Mouse (Mus musculus) neural tube, embryonic 15.5 days (tissue): ENCODE data around the gene Hspa5. TPM values are rescaled to one million over a fixed set of nuclear protein-coding genes. Genes with fewer than 3 reads are reported as not detected.
"Not testable (repeated sequence)": the region's sequence is repeated elsewhere in the genome, so short reads cannot be mapped to it uniquely, and the experiment has no call there.

Experiments used
- ATAC-seq: fragments of 200-750 bp; cut with Nextera tagmentation; 2 replicates; pipeline ENCODE4 v1.8.0; 2017; ENCODE audit warnings: mild to moderate bottlenecking, moderate TSS enrichment, moderate library complexity; ENCODE audit not compliant: low FRiP score
- H3K27ac ChIP-seq: fragments of 300-500 bp; sonication (generic); replicated peaks from 2 replicates; pipeline ENCODE4 v1.5.1; 2015; ENCODE audit warnings: mild to moderate bottlenecking, inconsistent platforms
- H3K27me3 ChIP-seq: fragments of 300-500 bp; sonication (generic); replicated peaks from 2 replicates; pipeline ENCODE4 v1.6.1; 2015; ENCODE audit warnings: inconsistent platforms
- H3K36me3 ChIP-seq: fragments of 300-500 bp; sonication (generic); 2 replicates; pipeline ENCODE4 v1.6.1; 2015; ENCODE audit warnings: inconsistent platforms
- H3K4me1 ChIP-seq: fragments of 300-500 bp; sonication (generic); 2 replicates; pipeline ENCODE4 v1.6.1; 2015; ENCODE audit warnings: inconsistent platforms
- H3K4me2 ChIP-seq: fragments of 300-500 bp; sonication (generic); 2 replicates; pipeline ENCODE4 v1.6.1; 2015; ENCODE audit warnings: inconsistent platforms, mild to moderate bottlenecking, moderate library complexity
- H3K4me3 ChIP-seq: fragments of 300-500 bp; sonication (generic); replicated peaks from 2 replicates; pipeline ENCODE4 v1.5.1; 2015; ENCODE audit warnings: mild to moderate bottlenecking, inconsistent platforms
- H3K9ac ChIP-seq: fragments of 300-500 bp; sonication (generic); replicated peaks from 2 replicates; pipeline ENCODE4 v1.6.1; 2015; ENCODE audit warnings: mild to moderate bottlenecking, inconsistent platforms
- H3K9me3 ChIP-seq: fragments of 300-500 bp; sonication (generic); replicated peaks from 2 replicates; pipeline ENCODE4 v1.6.1; 2016; ENCODE audit warnings: inconsistent platforms
- WGBS: fragments of 180-500 bp; shearing (Covaris S2); methylation state at CpG from one replicate; pipeline ENCODE4 v1.1.7; 2015; ENCODE audit warnings: mixed read lengths; 5-methylcytosine and 5-hydroxymethylcytosine counted together
- polyA plus RNA-seq: library from polyadenylated mRNA; unstranded; fragments of >200 nt; fragmentation: Nextera tagmentation; extraction: Ambion mirVana; gene quantifications from 2 replicates; pipeline ENCODE4 v1.2.1, GENCODE M21; 2015

Hspa5 gene
- polyA plus RNA-seq, 1 experiment from 2014 or later, result 475 TPM

DNA sequence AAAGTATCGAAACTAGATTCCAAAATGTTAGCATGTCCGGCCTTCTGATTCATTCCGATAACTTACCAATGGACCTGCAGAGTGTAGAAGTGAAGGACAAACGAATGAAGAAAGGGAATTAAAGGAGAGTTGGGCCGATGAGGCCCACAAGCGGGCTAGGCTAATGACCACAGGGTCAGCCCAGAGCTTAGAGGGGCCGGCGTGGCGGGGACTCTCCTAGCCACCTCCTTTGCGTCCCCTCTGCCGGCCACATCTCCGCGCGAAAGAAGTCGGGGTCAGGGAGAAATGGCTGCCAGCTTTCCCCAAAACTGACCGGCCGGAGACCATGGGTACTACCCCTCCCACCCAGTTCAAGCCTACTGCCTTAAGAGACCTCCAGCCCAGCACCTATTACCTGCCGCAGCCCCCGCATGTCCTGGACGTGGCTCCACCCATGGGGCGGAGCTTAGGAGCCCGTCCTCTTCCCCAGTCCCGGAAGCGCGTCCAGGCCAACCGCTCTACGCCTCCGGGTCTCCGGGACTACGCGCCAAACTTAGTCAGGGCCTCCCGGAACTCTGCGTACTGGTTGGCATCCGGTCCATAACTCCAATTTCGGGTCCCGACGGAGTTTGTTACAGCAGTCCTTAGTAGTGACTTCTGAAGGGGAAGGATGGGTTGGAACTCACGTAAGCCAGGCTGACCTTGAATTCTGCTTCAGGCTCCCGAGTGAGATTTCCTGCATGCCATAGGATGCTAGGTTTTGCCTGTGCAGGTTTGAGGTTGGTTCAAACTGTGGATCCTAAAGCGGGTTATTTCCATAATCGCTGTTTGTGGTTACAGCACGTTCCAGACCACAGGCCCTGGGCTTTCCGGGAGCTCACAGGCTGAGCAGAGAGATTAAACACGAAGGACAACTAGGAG lies 27.8 kb downstream of the Hspa5 start, which contains the start of gene Rabepk:
Gene Rabepk (minus strand): TSS at position 556 of the 900 bp plus-strand sequence.
- no peaks in the 10 kb centered on the region for H3K27me3 ChIP-seq
- peaks cover 31% of the 10 kb centered on the region for H3K4me1 ChIP-seq
- H3K9me3 ChIP-seq, result no peaks in the 10 kb centered on the region
- peak within 1 kb of the TSS; percentile 72 for H3K4me2 ChIP-seq
- H3K27ac ChIP-seq, result peak within 1 kb of the TSS; percentile 67
- WGBS, result 5% methylated on average over 44 of the region's 44 CpGs
- H3K9ac ChIP-seq, result peak within 1 kb of the TSS; percentile 52
- H3K4me3 ChIP-seq, result peak within 1 kb of the TSS; percentile 62
- peak; percentile 51 for ATAC-seq
- H3K36me3 ChIP-seq, result peaks cover 11% of the 10 kb centered on the region; the same call in 1 of the 2 replicates

DNA sequence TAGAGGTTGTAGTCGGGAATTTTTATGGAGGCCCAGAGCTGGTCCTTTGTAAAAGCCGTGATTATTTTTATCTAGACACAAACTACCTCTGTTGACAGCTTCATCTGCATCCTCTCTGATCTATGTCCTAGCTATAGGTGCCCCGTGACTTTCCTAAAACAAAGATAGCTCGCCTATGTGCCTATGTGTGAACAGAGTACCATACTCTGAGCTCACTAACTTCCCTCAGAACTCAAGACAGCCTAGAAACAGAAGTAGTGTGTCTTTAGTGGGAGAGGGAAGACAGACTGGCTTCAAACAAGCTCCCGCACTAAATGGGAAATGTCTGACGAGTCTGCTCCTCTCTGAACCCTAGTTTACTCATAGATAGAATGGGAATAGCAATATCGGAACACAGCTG lies 28.6 kb downstream of the Hspa5 start:
- H3K27ac ChIP-seq, result 0 out of 2 replicates have a peak overlapping the region, but pooled peaks have one; percentile 67
- WGBS, result 82% methylated on average over 7 of the region's 7 CpGs
- H3K27me3 ChIP-seq, result no peaks in the 10 kb centered on the region
- H3K9me3 ChIP-seq, result no peaks in the 10 kb centered on the region
- H3K36me3 ChIP-seq, result peaks cover 4% of the 10 kb centered on the region; the same call in 1 of the 2 replicates
- H3K4me3 ChIP-seq, result peak overlapping the region; percentile 62; the same call in 1 of the 2 replicates
- H3K9ac ChIP-seq, result no peak overlapping the region
- H3K4me2 ChIP-seq, result peak overlapping the region; percentile 72
- no peak for ATAC-seq
- H3K4me1 ChIP-seq, result peaks cover 35% of the 10 kb centered on the region

DNA sequence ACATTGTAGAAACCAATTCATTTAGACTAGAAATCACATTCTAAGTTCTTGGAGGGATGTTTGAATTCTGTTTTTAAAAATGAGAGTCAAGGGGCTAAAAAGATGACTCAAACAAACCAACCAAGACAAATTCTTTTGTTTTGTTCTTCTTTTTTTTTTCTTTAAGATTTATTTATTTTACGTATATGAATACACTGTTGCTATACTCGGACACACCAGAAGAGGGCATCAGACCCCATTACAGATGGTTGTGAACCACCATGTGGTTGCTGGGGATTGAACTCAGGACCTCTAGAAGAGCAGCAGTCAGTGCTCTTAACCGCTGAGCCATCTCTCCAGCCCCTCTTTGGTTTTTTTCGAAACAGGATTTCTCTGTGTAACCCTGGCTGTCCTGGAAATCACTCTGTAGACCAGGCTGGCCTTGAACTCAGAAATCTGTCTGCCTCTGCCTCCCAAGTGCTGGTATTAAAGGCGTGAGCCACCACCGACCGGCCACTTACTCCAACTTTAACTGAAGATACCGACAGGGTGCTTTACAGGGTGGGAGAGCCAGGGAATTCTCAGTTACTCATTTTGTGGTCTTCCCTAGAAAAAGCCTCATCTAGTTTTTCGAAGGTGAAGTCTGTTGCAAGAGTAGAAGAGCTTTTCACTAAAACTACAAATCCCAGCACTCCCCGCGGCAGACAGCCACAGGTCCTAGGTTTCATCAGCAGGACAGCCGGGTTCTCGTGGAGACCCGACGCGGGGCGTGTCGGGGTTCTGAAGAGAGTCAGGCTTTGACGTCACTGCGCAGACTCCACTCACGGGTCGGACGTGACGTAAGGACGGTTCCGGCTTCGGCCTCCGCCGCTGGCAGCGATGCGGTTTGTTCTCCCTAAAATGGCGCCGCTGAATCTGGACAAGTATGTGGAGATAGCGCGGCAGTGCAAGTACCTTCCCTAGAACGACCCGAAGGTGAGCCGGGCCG lies 30.0 kb downstream of the Hspa5 start:
- H3K36me3 ChIP-seq, result peaks cover 9% of the 10 kb centered on the region; the same call in 1 of the 2 replicates
- no peaks in the 10 kb centered on the region for H3K27me3 ChIP-seq
- H3K9me3 ChIP-seq, result no peaks in the 10 kb centered on the region
- H3K4me1 ChIP-seq, result peaks cover 39% of the 10 kb centered on the region
- 4% methylated on average over 39 of the region's 39 CpGs for WGBS
- peak overlapping the region; percentile 55 for H3K4me2 ChIP-seq
- peak overlapping the region; percentile 94 for H3K27ac ChIP-seq
- ATAC-seq, result peak; percentile 97
- peak overlapping the region; percentile 79 for H3K9ac ChIP-seq
- peak overlapping the region; percentile 70 for H3K4me3 ChIP-seq

DNA sequence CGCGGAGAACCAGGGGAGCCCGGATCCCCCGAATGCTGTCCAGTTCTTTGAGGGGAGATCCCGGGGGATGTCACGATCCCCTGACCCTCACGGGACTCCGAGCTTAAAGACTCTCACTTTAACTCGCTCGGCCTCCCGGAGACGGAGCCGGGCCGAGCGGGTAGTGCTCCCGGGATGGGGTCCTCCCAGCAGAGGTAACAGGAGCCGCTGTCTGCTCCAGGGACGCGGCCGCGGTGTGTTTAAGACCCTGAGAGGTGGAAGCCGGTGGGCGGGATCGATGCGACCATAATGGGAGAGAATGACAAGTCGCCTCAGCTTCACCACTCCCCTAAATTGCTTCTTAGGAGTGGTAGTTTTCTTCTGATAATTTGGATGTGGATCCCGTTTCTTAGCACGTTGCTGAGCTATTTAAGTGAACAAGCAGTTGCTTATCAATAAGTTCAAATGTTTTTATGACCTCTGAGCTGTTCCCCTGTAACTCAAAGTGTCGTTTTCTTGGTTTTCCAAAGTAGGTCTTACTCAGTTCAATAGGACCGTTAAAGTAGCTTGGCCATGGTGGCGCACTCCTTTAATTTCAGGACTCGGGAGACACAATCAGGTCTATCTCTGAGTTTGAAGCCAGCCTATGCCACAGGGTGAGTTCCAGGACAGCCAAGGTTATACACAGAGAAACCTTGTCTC lies 30.9 kb downstream of the Hspa5 start:
- peak; percentile 65 for ATAC-seq
- peak overlapping the region; percentile 79 for H3K9ac ChIP-seq
- 1% methylated on average over 29 of the region's 32 CpGs for WGBS

DNA sequence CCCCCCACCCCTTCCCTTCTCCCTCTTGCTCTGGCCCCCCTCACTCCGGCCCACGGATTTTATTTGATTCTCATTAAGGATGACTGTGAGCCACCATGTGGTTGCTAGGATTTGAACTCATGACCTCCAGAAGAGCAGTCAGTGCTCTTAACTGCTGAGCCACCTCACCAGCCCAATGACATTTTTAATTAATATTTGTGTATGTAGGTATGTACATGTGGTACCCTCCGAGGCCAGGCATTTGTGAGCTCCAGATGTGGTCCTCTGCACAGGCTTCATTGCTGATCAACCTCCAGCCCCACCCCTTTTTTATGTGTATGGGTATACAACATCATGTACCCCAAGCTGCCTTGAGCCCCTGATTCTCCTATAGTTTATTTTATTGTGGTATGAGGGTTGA lies 32.0 kb downstream of the Hspa5 start:
- no peak overlapping the region for H3K9ac ChIP-seq

More for the DNA sequence above, 30.9 kb downstream of the Hspa5 start:
- Histone ChIP-seq H3K4me2 (peak overlapping the region; percentile 55), H3K27ac (peak overlapping the region; percentile 94), H3K4me1 (peaks cover 39% of the 10 kb centered on the region), H3K36me3 (peaks cover 14% of the 10 kb centered on the region; the same call in 1 of the 2 replicates), H3K4me3 (peak overlapping the region; percentile 70)
- not testable (repeated sequence) for H3K27me3 ChIP-seq, H3K9me3 ChIP-seq

DNA sequence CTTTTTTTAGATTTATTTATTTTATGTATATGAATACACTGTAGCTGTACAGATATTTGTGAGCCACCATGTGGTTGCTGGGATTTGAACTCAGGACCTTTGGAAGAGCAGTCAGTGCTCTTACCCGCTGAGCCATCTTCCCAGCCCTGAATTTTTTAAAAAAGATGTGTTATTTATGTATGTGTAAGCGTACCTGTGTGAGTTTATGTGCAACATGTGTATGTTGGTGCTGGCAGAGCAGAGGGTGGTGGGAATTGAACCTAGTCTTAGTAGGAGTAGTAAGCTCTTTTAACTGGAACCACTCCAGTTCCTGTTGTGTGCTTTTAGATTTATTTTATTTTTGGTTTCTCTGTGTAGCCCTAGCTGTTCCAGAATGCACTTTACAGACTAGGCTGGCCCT lies 32.4 kb downstream of the Hspa5 start:
- peaks cover 33% of the 10 kb centered on the region for H3K4me1 ChIP-seq
- no peak overlapping the region for H3K9ac ChIP-seq
- H3K4me3 ChIP-seq, result no peak overlapping the region
- H3K27ac ChIP-seq, result no peak overlapping the region
- no peak for ATAC-seq
- peak overlapping the region; percentile 13; the same call in 1 of the 2 replicates for H3K4me2 ChIP-seq
- H3K27me3 ChIP-seq, result no peaks in the 10 kb centered on the region
- WGBS, result 92% methylated on average over 2 of the region's 2 CpGs
- H3K36me3 ChIP-seq, result peaks cover 17% of the 10 kb centered on the region; the same call in 1 of the 2 replicates
- H3K9me3 ChIP-seq, result no peaks in the 10 kb centered on the region

More for the DNA sequence above, 32.0 kb downstream of the Hspa5 start:
- Histone ChIP-seq H3K4me3 (peak overlapping the region; percentile 13; the same call in 1 of the 2 replicates), H3K9me3 (no peaks in the 10 kb centered on the region), H3K27ac (no peak overlapping the region), H3K4me1 (peaks cover 37% of the 10 kb centered on the region), H3K27me3 (no peaks in the 10 kb centered on the region), H3K4me2 (peak overlapping the region; percentile 52), H3K36me3 (peaks cover 17% of the 10 kb centered on the region; the same call in 1 of the 2 replicates)
- WGBS, result 65% methylated on average over 3 of the region's 3 CpGs
- no peak for ATAC-seq

DNA sequence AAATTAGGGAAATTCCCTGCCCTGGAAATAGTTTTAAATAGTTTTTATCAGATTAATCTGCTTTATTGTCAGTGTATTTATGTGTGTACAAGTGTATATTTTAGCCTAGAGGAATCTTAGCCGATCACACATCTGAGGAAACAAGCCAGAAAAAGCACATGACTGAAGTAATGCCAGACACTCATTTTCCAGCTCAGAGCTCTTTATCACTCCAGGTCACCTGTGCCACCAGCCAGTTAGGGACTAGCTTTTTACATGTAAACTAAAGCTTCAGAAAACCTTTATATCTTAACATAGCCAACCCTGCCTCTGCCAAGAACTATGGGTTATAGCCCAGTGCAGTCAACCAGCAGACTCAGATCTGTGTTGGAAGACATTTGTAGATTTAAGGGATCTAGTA lies 33.0 kb downstream of the Hspa5 start:
- no peak for ATAC-seq
- H3K4me3 ChIP-seq, result no peak overlapping the region
- H3K4me2 ChIP-seq, result no peak overlapping the region
- H3K4me1 ChIP-seq, result peaks cover 30% of the 10 kb centered on the region
- peaks cover 17% of the 10 kb centered on the region; the same call in 1 of the 2 replicates for H3K36me3 ChIP-seq
- H3K9ac ChIP-seq, result no peak overlapping the region
- H3K27ac ChIP-seq, result no peak overlapping the region
- 70% methylated on average over 1 of the region's 1 CpGs for WGBS
- H3K9me3 ChIP-seq, result no peaks in the 10 kb centered on the region
- H3K27me3 ChIP-seq, result no peaks in the 10 kb centered on the region

DNA sequence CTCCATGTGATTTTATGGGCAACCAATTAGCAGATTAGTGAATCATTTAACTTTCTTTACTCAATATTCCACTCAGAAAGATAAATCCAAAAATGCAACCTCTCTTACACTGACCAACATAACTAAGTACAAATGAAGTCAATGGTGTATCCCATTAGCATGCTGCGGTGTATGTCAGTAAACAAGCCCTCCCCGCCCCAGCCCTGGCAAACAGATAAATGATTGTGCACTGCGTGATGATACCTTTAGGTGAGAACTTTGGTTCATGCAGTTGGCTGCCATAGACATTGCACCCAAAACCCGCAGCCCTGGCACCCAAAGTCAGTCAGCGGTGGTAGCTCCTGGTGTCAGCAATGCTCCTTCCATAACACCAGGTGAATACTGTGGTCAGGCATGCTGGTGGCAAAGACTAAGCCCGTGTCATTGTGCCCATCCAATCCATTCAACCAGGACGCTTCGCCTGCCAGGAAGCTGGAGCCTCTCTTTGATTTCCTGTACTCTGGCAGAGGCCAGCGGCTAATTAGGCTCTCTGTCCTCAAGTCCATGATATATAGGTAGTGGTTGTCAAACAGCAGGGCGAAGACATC lies 33.7 kb downstream of the Hspa5 start:
- Histone ChIP-seq H3K4me3 (no peak overlapping the region), H3K27me3 (no peaks in the 10 kb centered on the region), H3K9me3 (no peaks in the 10 kb centered on the region), H3K36me3 (peaks cover 17% of the 10 kb centered on the region; the same call in 1 of the 2 replicates), H3K4me1 (peaks cover 24% of the 10 kb centered on the region), H3K9ac (no peak overlapping the region), H3K4me2 (no peak overlapping the region), H3K27ac (no peak overlapping the region)
- WGBS, result 87% methylated on average over 10 of the region's 10 CpGs
- no peak for ATAC-seq

DNA sequence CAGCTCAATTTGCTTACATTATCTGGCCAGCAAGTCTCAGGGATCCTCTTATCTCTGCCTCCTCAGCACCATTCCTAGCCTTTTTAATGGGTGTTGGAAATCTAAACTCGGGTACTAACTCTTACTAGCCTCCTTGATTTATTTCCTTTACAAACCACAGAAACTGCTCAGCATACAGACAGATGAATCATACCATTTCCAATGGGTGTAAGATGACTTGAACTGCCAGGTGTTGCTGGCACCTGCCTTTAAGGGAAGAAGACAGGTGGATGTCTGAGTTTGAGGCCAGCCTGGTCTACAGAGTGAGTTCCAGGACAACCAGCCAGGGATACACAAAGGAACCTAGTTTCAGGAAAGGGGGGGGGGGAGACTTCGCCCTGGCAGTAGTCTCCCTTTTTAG lies 36.3 kb downstream of the Hspa5 start:
- WGBS, result 82% methylated on average over 2 of the region's 2 CpGs
- H3K4me2 ChIP-seq, result no peak overlapping the region
- no peak overlapping the region for H3K27ac ChIP-seq
- no peaks in the 10 kb centered on the region for H3K9me3 ChIP-seq
- ATAC-seq, result no peak
- peaks cover 34% of the 10 kb centered on the region for H3K36me3 ChIP-seq
- no peak overlapping the region for H3K9ac ChIP-seq
- no peak overlapping the region for H3K4me3 ChIP-seq
- H3K27me3 ChIP-seq, result no peaks in the 10 kb centered on the region
- peaks cover 20% of the 10 kb centered on the region for H3K4me1 ChIP-seq

DNA sequence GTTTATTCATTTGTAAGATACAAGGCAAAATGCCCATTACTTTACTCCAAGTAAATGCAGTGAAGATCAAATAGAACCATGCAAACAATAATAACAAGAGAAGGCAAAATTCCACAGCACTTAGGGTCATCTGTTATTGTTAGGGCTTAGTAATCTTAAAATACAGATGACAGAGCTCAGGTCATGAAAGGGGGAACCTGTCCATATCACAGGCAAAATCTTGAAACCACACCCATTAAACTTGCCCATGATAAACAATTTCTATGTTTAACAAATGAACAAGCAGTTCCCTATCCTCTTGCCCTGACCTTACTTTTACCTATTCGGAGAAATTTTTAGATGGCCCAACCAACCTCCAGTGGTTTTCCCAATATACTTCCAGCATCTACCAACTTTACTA lies 37.8 kb downstream of the Hspa5 start:
- Histone ChIP-seq H3K27ac (no peak overlapping the region), H3K9ac (no peak overlapping the region), H3K27me3 (no peaks in the 10 kb centered on the region), H3K9me3 (no peaks in the 10 kb centered on the region), H3K4me1 (peaks cover 9% of the 10 kb centered on the region; the same call in 1 of the 2 replicates), H3K4me2 (no peak overlapping the region), H3K4me3 (no peak overlapping the region), H3K36me3 (peaks cover 45% of the 10 kb centered on the region)
- no peak for ATAC-seq
- 100% methylated on average over 1 of the region's 1 CpGs for WGBS
